Mouse (Mus musculus): ENCODE measurements around the gene Ppp1r2.

- TF ChIP-seq CTCF (IDR thresholded peaks at IDR 0.05; ENCODE audit: control insufficient read depth, insufficient read depth, insufficient replicate concordance, low read depth, low read length): no peak
- no peak for TF ChIP-seq POLR2A (IDR thresholded peaks at IDR 0.05; ENCODE audit: control insufficient read depth, low read depth, low read length)
These were observed 43.5 kb downstream of the Ppp1r2 start for GRCm38 (mm10) chr16:31231591-31231990.
